Mouse (Mus musculus) urinary bladder, postnatal 36 days (tissue): Measurements from ENCODE around the gene Purb.
A peak's percentile ranks its signal among the peaks of the same experiment; 100 is the strongest.
"Not testable (repeated sequence)": the region's sequence is repeated elsewhere in the genome, so short reads cannot be mapped to it uniquely, and the experiment has no call there.

Source experiments
- DNase-seq, 2 experiments: peaks; one replicate each; pipeline ENCODE4 v3.0.0; 2022; ENCODE audit warnings: low spot score in 2 of 2, mixed read lengths in 1 of 2

Gene Purb

DNA sequence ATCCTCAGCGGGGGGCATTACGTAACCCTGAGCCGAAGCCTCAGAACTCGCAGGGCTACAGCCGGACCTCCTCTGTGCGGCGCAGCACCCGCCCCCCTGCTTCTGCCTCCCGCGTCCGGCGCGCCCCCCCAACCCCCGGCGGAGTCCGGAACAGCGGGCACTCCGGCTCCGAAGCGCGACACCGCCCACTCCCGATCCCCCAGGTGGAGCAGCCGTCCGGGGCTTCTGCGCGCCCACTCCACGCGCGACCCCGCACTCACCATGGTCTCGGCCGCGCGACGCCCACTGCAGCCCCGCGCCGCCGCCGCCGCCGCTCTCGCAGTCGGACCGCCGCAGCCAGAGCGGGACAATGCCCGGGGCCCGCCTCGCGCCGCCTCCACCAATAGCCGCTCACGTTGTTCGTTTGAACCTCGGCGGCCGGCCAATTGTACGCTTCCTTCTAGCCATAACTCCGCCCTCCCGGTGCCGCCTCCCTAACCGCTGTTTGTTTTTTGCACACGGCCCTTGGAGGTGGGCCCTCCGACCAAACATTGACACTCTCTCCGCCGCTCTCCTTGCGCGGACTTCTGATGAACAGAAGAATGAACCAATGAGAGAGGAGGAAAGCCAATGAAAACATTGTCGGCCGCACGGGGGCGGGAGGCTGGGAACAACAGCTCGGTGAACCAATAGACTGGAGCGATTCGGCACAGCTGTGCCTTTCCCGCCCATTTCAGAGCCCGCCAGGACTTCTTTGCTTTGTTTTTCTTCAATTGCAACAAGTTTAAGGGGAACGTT, 31.5 kb downstream of the Purb start, which contains the start of gene H2afv:
TSS of gene H2afv (minus strand) at position 367 of the 777 bp plus-strand sequence.
- peak; percentile 98 to 99 for DNase-seq

GRCm38 (mm10) chr11:6443727-6444076, 32.0 kb downstream of the Purb start:
- no peak for DNase-seq

GRCm38 (mm10) chr11:6443102-6443501, 32.6 kb downstream of the Purb start:
- no peak for DNase-seq

DNA sequence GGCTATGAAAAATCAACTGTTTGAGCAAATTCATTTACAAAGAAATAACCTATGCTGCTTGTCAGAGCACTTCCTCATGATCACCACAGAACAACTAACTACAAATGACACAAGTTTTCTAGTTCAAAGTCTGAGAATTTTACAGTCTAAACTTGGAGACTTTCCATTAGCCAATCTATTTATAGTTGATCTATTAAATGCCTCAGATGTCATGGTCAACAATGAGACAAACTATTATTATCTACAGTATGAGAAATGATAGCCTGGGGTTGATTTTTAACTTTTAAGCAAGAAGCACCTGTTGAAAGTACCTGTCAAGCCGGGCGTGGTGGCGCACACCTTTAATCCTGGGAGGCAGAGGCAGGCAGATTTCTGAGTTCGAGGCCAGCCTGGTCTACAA, 33.2 kb downstream of the Purb start:
- DNase-seq: no peak

GRCm38 (mm10) chr11:6440171-6440570, 35.5 kb downstream of the Purb start:
- no peak for DNase-seq

- DNase-seq: no peak
Measured at GRCm38 (mm10) chr11:6437667-6438066, 38.0 kb downstream of the Purb start.

GRCm38 (mm10) chr11:6436442-6436841, 39.3 kb downstream of the Purb start:
- peak in 1 of 2 experiments; percentile 31 for DNase-seq

GRCm38 (mm10) chr11:6430186-6430585, 45.5 kb downstream of the Purb start:
- DNase-seq: no peak

- no peak for DNase-seq
Measured at GRCm38 (mm10) chr11:6420722-6421350, 54.9 kb downstream of the Purb start.

- DNase-seq: no peak
Measured at GRCm38 (mm10) chr11:6420283-6420703, 55.4 kb downstream of the Purb start.

DNA sequence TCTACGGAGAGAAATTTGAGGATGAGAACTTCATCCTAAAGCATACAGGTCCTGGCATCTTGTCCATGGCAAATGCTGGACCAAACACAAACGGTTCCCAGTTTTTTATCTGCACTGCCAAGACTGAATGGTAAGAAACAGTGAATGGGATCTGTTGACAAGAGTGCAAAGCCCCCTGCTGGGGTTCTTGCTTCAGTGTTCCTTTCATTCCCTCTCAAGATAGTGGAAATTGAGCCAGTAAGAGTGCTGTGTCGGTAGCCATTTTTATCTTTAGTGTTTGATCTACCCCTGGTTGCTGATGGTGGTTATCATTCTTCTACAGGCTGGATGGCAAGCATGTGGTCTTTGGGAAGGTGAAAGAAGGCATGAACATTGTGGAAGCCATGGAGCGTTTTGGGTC, 56.6 kb downstream of the Purb start:
- DNase-seq: not testable (repeated sequence)

DNA sequence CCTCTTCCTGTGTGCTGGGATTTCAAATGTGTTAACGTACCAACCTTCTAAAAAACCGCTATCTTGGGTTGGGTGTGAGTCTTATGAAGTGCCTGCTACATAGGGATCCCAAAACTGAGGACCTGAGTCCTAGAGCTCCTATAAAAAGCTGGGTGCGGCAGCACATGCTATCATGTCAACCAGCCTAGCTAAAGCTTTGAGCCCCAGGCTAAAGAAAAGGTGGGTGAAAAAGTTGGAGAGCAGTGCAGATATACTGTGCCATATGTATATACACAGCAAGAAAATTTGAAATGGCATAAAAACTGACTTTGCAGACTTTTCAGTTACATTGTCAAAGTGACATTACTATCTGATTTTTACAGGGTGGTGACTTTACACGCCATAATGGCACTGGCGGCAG, 57.0 kb downstream of the Purb start:
- no peak for DNase-seq
